Mouse (Mus musculus) thymus, postnatal 4 days (tissue): ENCODE results near the gene Ces1e.

ENCODE experiments used
- DNase-seq: peaks from one replicate; pipeline ENCODE4 v3.0.0; 2021

Ces1e gene

GRCm38 (mm10) chr8:93171846-93172590, 57.4 kb downstream of the Ces1e start:
- DNase-seq: no peak

DNA sequence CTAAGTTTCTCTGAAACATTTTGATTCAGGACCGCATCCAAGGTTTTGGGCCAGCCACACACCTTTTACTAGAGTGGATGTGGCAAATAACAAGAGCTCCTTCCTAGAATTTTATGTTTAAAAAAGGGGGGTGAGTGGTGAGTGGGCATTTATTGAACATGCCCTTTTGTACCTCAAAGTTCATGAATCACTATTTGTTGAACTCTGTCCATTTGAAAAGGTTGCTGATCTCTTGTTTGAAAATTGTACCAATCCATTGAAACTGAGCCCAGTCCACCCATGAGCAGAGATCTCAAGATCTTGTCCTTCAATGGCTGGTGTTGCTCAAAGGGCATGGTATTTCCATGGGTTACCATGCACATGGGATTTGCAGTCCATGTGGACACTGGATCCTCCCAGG, 66.1 kb downstream of the Ces1e start:
- no peak for DNase-seq

DNA sequence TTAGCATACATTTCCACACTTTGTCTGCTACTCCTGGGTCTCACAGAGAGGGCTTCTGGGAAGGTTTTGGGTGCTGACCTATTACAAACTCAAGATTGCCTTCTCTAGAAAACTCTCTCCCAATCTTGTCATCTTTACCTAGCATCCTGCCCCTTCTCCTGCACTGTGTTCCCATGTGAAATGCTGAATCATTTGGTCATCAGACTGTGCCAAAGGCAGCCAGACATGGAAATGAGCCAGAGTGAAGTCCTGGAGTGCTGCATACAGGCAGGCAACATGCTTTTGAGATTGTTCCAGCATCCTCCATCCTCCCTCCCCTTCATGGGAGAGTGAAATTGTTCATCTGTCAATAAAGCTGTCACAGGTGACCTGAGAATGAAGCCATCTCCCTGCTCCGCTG, 78.0 kb downstream of the Ces1e start:
- DNase-seq: no peak
